Mouse (Mus musculus) kidney, postnatal 25 days (tissue): ENCODE data around the gene Mindy1.

Experiments
- DNase-seq, 2 experiments: peaks; one replicate each; pipeline ENCODE4 v3.0.0; 2021; ENCODE audit warnings: mixed read lengths in 2 of 2

Gene Mindy1

DNA sequence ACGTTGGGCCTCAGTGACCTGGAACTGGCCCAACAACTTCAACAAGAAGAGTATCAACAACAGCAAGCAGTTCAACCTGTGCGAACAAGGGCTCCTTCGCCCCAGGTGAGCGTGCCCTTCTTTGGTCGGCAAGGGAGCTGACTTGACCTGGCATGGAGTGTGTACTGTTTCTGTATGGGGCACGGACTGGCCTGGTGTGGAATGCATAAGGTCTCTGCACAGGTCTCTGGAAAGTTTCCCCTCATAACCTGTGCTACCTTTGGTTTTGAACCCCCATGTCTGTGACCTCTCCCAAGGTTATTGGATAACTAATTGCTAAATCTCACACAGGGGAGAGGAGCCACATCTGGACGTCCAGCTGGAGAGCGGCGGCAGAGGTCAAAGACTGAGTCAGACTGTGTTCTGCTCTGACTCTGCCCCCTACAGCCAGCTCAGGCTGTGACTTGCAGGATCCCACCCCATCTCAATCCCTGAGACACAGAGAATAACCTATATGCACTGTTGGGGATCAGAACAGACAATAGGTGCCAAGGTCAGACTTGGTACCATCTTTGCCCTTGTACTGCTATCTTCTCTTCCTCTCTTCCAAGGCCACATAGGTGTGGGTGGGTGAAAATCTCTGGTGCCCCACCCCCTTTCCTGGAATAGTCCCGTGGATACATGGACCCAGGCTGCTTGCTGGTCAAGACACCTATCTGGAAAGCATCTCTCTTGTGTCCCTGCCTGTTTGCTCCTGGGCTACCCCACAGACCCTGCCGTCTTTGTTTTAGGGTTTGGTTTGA is 14.4 kb downstream of the Mindy1 start:
- DNase-seq: peak; percentile 69 to 87

GRCm38 (mm10) chr3:95296103-95296469 is 14.9 kb downstream of the Mindy1 start:
- DNase-seq: peak; percentile 70 to 75

GRCm38 (mm10) chr3:95298018-95298417 is 16.9 kb downstream of the Mindy1 start:
- no peak for DNase-seq

DNA sequence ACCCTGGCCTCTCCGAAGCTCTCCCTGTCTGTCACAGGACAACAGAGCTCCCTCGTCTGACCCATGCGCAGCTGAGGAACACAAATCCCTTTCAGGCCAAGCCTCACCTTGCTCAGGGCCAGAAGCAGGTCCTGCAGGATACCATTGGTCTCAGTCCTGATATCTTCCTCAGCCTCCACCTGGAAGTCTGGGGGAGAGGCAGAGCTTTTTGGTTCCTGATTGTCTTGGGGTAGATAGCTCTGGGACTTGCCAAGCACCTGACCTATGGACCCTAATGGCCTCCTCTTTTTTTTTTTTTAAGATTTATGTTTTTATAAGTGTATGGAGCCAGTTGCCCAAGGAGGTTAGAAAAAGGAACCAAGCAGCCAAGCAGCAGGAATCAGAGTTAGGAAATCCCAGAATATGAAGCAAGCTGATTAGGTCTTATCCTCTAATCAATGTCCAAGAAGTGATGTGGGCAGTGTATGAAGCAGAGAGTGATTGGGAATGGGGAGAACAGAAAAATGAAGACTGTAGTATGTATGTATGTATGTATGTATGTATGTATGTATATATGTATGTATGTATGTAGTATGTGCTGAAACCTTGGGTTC is 20.2 kb downstream of the Mindy1 start:
- DNase-seq: peak in 1 of 2 experiments; percentile 34

- no peak for DNase-seq
Observed at GRCm38 (mm10) chr3:95306244-95306643, 25.1 kb downstream of the Mindy1 start.

- DNase-seq: peak in 1 of 2 experiments; percentile 48
Observed at GRCm38 (mm10) chr3:95307100-95307499, 26.0 kb downstream of the Mindy1 start, which contains the start of gene Anxa9. Anxa9 (minus strand) TSS chr3:95307176.

DNA sequence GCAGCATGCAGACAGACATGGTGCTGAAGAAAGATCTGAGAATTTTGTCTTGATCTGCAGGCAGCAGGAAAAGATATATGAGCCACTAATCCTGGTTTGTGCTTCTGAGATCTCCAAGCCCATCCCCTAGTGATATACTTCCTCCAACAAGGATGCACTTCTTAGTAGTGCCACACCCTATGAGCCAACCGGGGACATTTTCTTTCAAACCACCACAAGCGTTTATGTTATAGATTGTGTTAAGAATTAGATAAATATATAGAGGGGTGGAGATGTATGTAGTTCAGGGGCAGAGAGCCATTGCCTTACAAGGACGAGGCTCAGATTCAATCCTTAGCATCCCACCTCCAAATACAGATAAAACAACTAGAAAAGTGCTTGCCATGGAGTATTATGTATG is 29.4 kb downstream of the Mindy1 start:
- peak in 1 of 2 experiments; percentile 8 for DNase-seq

GRCm38 (mm10) chr3:95310968-95311882 is 30.1 kb downstream of the Mindy1 start:
- DNase-seq: peak; percentile 76 to 82

- peak in 1 of 2 experiments; percentile 35 for DNase-seq
Observed at GRCm38 (mm10) chr3:95312623-95313022, 31.5 kb downstream of the Mindy1 start.

GRCm38 (mm10) chr3:95313476-95313875 is 32.3 kb downstream of the Mindy1 start:
- DNase-seq: peak in 1 of 2 experiments; percentile 26

GRCm38 (mm10) chr3:95314075-95314474 is 32.9 kb downstream of the Mindy1 start:
- no peak for DNase-seq

DNA sequence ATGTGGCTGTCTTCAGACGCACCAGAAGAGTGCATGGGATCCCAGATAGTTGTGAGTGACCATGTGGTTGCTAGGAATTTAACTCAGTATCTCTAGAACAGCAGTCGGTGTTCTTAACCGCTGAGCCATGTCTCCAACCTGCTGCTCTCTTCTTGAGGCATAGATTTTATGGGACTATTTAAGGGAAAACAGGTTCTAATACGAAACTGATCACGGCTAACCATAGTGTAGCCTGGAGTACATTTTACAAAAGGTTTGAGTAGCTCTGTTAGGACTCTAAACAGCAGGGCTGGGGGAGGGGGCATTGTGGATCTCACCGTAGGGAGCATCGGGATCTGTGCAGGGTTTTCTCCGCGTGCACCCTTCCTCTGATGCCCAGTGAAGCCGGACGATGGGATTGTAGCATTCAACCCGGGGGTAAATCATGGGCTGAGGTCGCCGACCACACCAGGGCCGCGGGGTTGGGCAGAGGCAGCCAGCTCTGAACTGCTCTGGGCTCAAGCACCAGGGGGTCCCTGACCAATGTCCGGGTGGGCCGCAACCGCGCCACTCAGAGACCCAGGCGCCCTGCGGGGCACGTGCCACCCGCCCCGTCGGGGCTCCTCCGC is 33.4 kb downstream of the Mindy1 start, which contains the start of gene Cers2:
Gene Cers2, plus strand, starts transcription at position 306 of the 608 bp plus-strand sequence.
- DNase-seq: no peak

DNA sequence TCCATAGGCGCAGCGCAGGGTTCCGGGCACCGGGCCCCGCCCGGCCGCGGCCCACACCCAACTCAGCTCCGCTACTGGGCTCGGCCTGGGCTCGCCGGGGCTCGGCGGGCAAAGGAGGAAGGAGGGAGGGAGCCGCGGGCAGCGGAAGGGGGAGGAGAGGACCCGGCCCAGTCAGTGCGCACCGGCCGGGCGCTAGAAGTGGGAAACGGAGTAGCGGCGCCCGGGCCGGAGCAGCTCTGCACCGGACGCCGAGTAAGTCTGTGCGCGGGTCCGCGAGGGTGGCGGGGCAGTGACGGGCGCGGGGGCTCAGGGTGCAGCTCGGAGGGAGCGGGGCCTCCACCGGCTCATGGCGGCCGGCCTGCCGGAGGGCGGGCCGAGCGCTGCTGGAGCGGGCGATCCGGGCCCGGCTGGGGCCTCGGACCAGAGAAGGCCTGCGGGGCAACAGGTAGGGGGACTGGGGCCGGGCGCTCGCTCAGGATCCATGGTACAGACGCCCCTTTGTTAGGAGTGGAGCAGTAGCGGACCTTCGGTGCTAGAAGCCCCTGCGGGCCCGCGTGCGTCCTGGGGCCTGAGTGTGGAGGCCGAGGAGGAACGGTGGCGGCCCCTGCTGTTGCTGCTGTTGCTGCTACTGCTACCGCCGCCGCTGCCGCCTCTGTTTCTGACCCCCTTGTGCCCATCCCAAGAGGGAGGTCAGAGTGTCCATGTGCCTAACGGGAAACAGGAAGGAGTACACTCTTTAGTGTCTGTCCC is 34.1 kb downstream of the Mindy1 start:
- peak; percentile 91 to 96 for DNase-seq

DNA sequence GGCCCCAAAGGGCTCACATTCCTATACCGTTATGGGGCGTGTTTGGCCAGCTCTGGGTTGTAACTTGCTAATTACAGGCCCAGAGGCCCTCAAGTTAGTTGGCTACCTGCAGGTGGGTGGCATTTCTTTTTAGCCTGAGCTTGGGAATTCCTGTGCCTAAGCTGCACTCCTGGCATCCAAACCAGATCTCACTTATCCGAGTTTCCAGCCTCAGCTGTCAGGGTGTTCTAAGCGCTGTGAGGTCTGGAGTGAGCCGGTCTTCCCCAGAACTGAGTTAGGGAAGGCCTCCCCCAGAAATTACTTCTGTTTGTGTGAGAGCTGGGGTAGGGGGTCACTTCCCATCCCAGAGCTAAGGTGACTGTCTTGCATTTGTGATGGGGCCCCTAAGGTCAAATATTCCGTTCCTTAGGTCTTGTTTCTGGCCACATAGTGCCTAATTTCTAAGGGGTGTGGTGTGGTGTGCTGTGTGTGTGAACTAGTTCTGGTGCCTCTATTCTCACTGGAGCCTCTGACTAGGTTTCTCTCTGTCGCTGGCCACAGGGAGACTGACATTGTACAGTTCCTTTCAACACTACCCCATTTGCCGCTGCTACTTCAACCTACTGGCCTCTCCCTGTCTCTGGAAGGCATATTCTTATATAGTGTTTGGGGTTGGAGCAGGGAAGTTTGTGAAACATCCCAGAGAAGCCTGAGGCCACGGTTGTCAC is 34.9 kb downstream of the Mindy1 start:
- DNase-seq: peak in 1 of 2 experiments; percentile 23

DNA sequence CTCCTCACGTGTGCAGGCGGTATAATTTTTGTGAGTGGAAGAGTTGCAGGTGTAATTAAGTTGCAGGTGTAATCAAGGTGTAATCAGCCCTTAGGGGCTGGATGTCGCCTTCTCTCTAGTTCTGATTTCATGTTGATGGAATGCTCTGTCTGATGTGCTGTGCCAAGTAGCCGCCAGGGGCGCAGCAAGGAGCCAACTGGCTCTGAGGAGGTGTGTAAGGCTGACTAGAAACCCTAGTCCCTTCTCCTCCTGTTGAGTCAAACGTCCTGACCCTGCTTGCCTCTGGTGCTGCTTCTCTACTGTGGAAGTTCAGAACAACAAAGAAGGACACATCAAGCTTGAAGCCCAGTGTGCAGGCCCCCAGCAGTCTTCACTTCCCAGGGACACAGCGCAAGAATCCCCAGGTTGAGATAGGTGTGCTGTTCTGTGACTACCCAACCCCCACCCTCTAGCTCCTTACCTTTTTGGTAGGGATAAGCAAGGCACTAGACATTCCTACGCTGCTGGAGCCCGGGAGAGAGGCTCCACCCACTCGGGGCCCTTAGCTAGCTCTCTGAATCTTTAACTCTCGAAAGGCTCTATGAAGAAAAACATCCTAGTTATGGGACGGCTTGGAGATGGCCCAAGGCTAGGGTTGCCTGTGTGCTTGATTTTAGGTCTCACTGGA is 36.4 kb downstream of the Mindy1 start:
- peak; percentile 74 to 87 for DNase-seq

DNA sequence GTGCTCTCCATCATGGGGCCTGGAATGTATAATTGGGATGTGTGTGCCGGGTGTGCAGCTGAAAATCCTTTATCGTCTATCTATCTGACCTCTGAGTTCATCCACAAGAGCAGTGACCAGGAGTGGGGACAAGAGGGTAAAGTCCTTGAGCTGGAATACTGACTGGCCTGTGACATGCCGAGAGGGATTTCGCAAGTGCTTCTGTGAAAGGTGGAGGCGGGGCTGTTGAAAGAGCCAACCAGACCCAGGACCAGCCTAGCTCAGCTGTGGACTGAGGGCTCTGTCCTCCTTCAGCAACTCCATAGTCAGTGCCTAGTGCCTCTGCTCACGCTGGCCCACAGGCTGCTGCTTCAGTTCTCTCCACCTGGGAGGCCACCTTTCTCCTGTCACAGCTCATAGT is 37.4 kb downstream of the Mindy1 start:
- peak; percentile 85 to 94 for DNase-seq

DNA sequence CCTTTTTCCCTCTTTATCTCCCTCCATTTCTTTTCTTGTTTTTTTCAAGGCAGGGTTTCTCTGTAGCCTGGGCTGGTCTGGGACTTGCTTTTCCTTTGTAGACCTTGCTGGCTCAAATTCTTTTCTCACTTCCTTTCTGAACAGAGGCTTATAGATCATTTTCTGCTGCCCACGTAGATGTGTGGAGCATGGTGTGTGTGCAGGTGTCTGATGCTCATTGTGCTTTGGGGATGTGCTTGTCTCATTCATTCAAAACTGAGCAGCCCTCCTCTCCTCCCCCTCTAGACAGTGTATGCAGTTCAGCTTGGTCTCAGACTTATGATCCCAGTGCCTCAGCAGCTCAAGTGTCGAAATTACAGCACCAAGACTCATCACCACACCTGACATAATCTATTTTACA is 38.0 kb downstream of the Mindy1 start:
- DNase-seq: no peak

DNA sequence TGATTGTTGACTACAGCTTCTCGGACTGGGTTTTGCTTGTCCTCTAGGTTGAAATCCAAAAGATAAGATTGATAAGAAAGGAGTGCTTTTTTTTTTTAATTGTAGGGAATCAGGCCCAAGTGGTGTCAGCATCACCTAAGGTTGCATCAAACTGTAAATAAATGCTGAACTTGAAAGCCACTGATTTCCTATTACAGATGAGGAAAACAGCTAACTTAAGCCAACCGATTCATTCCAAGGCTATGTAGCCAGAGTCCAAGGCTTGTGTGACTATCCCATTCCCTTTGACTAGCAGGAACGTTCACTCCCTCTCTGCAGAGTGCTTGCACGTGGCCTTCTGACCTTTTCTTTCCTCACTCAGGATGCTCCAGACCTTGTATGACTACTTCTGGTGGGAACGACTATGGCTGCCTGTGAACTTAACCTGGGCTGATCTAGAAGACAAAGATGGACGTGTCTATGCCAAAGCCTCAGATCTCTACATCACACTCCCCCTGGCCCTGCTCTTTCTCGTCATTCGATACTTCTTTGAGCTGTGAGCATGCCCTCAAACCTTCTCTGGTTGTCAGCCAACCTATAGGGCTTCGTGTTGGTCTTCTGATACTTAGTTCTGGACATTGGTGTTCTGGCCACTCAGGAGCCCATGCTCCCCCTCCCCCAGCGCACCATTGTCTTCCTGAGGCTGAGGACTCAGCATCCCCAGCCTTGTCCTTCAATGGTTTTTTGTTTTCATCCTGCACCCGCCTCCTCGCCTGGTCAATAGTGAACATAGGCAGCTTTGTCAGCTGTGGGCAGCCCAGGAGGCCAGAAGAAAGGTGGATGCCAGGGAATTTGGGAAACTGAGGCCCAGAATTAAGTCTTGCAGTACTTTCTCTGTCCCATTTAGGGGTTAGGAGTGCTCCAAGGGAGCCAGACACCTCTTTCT is 38.8 kb downstream of the Mindy1 start:
- no peak for DNase-seq

GRCm38 (mm10) chr3:95323429-95323828 is 42.3 kb downstream of the Mindy1 start:
- no peak for DNase-seq
